Mouse (Mus musculus) retina, embryonic 14.5 days (tissue): ENCODE results near the gene Nup107.
"Not testable (repeated sequence)": the region's sequence is repeated elsewhere in the genome, so short reads cannot be mapped to it uniquely, and the experiment has no call there.

Experiments used
- DNase-seq: peaks from one replicate; pipeline ENCODE4 v3.0.0-alpha.2; 2015; ENCODE audit warnings: low spot score

The Nup107 gene

GRCm38 (mm10) chr10:117735396-117735795 lies 57.1 kb downstream of the Nup107 start:
- DNase-seq, result not testable (repeated sequence)

- not testable (repeated sequence) for DNase-seq
Measured at GRCm38 (mm10) chr10:117734104-117734852, 58.2 kb downstream of the Nup107 start.

GRCm38 (mm10) chr10:117733626-117734025 lies 58.9 kb downstream of the Nup107 start:
- not testable (repeated sequence) for DNase-seq

- no peak for DNase-seq
Measured at GRCm38 (mm10) chr10:117732962-117733592, 59.4 kb downstream of the Nup107 start.

GRCm38 (mm10) chr10:117732184-117732583 lies 60.3 kb downstream of the Nup107 start:
- no peak for DNase-seq

- peak; percentile 54 for DNase-seq
Measured at GRCm38 (mm10) chr10:117731244-117732101, 61.0 kb downstream of the Nup107 start.

GRCm38 (mm10) chr10:117730637-117731203 lies 61.8 kb downstream of the Nup107 start:
- no peak for DNase-seq

- DNase-seq, result no peak
Measured at GRCm38 (mm10) chr10:117730140-117730539, 62.4 kb downstream of the Nup107 start.

GRCm38 (mm10) chr10:117729139-117729814 lies 63.2 kb downstream of the Nup107 start:
- DNase-seq, result no peak

- DNase-seq, result no peak
Measured at GRCm38 (mm10) chr10:117728574-117728973, 63.9 kb downstream of the Nup107 start.

GRCm38 (mm10) chr10:117727518-117728110 lies 64.9 kb downstream of the Nup107 start:
- DNase-seq, result no peak

- no peak for DNase-seq
Measured at GRCm38 (mm10) chr10:117726888-117727385, 65.6 kb downstream of the Nup107 start.

- no peak for DNase-seq
Measured at GRCm38 (mm10) chr10:117726350-117726749, 66.2 kb downstream of the Nup107 start.

- no peak for DNase-seq
Measured at GRCm38 (mm10) chr10:117725671-117726070, 66.8 kb downstream of the Nup107 start.

GRCm38 (mm10) chr10:117724804-117725361 lies 67.6 kb downstream of the Nup107 start:
- no peak for DNase-seq

GRCm38 (mm10) chr10:117724136-117724718 lies 68.3 kb downstream of the Nup107 start:
- DNase-seq, result no peak

- no peak for DNase-seq
Measured at GRCm38 (mm10) chr10:117718161-117719119, 74.1 kb downstream of the Nup107 start.

- peak; percentile 28 for DNase-seq
Measured at GRCm38 (mm10) chr10:117717583-117717982, 74.9 kb downstream of the Nup107 start.

- no peak for DNase-seq
Measured at GRCm38 (mm10) chr10:117716686-117717085, 75.8 kb downstream of the Nup107 start.
